Mouse (Mus musculus) liver, embryonic 18 days (tissue): ENCODE results near the gene Ccdc28b. TPM values are rescaled to one million over a fixed set of nuclear protein-coding genes. Genes with fewer than 3 reads are reported as not detected.

Source experiments
- polyA plus RNA-seq: library from polyadenylated mRNA; depleted of rRNA; stranded (reverse); fragments of >200 nt; gene quantifications from 2 replicates; pipeline ENCODE4 v1.2.3, GENCODE M21; 2012; rRNA removed

Ccdc28b gene
- polyA plus RNA-seq = 13.5 and 15.0 TPM in 2 replicates

GRCm38 (mm10) chr4:129623681-129624091 is at the start of gene Ccdc28b:
TSS of gene Ccdc28b (minus strand) at chr4:129623947.

GRCm38 (mm10) chr4:129672083-129672877 is 48.5 kb upstream of the Ccdc28b start, which contains the start of gene Kpna6:
TSS of gene Kpna6 (minus strand) at chr4:129672767.

GRCm38 (mm10) chr4:129640638-129641467 is 17.1 kb upstream of the Ccdc28b start, which contains the start of gene Txlna:
TSS of gene Txlna (minus strand) at chr4:129641065.

GRCm38 (mm10) chr4:129618786-129619691 is 4.7 kb downstream of the Ccdc28b start, which contains the start of gene Iqcc:
TSS of gene Iqcc (minus strand) at chr4:129619099.

GRCm38 (mm10) chr4:129614093-129614492 is 9.7 kb downstream of the Ccdc28b start, which contains the start of gene Dcdc2b:
TSS of gene Dcdc2b (minus strand) at chr4:129614257.

GRCm38 (mm10) chr4:129600233-129601158 is 23.3 kb downstream of the Ccdc28b start, which contains the start of the genes Eif3i and Tmem234:
TSS of gene Eif3i (minus strand) at chr4:129600648.
TSS of gene Tmem234 (plus strand) at chr4:129600668.

GRCm38 (mm10) chr4:129578466-129578865 is 45.3 kb downstream of the Ccdc28b start, which contains the start of gene Fam167b:
TSS of gene Fam167b (minus strand) at chr4:129578549.

GRCm38 (mm10) chr4:129573430-129573829 is 50.3 kb downstream of the Ccdc28b start, which contains the start of gene Lck:
TSS of gene Lck (minus strand) at chr4:129573641.

Other genes with a start within 250 kb of the Ccdc28b start
- 2.6 TPM in 2 replicates for gene Zbtb8a, start 245.8 kb downstream of the Ccdc28b start, polyA plus RNA-seq
- gene Zbtb8b, start 183.1 kb downstream of the Ccdc28b start, polyA plus RNA-seq = 1.6 and 1.8 TPM in 2 replicates
- 28.2 and 28.8 TPM in 2 replicates for gene Bsdc1, start 162.4 kb downstream of the Ccdc28b start, polyA plus RNA-seq
- not detected in 2 replicates for gene Tssk3, start 132.9 kb downstream of the Ccdc28b start, polyA plus RNA-seq
- 0.38 and 0.53 TPM in 2 replicates for gene Fam229a, start 132.8 kb downstream of the Ccdc28b start, polyA plus RNA-seq
- 36.7 and 37.6 TPM in 2 replicates for gene Marcksl1, start 110.4 kb downstream of the Ccdc28b start, polyA plus RNA-seq
- gene Hdac1, start 81.2 kb downstream of the Ccdc28b start, polyA plus RNA-seq = 54.0 and 56.1 TPM in 2 replicates
- gene Lck, start 50.3 kb downstream of the Ccdc28b start, polyA plus RNA-seq = 3.4 and 3.7 TPM in 2 replicates
- 14.7 and 17.7 TPM in 2 replicates for gene Fam167b, start 45.4 kb downstream of the Ccdc28b start, polyA plus RNA-seq
- gene Eif3i, start 23.3 kb downstream of the Ccdc28b start, polyA plus RNA-seq = 168 and 178 TPM in 2 replicates
- gene Tmem234, start 23.3 kb downstream of the Ccdc28b start, polyA plus RNA-seq = 61.2 and 61.3 TPM in 2 replicates
- gene Dcdc2b, start 9.7 kb downstream of the Ccdc28b start, polyA plus RNA-seq = 0.60 and 0.62 TPM in 2 replicates
- 5.4 and 6.6 TPM in 2 replicates for gene Iqcc, start 4.8 kb downstream of the Ccdc28b start, polyA plus RNA-seq
- 12.8 and 13.9 TPM in 2 replicates for gene Txlna, start 17.1 kb upstream of the Ccdc28b start, polyA plus RNA-seq
- gene Kpna6, start 48.8 kb upstream of the Ccdc28b start, polyA plus RNA-seq = 8.6 and 9.1 TPM in 2 replicates
- 7.4 and 7.7 TPM in 2 replicates for gene Tmem39b, start 72.9 kb upstream of the Ccdc28b start, polyA plus RNA-seq
- gene Khdrbs1, start 118.4 kb upstream of the Ccdc28b start, polyA plus RNA-seq = 8.8 and 9.2 TPM in 2 replicates
- 36.1 and 40.3 TPM in 2 replicates for gene Ptp4a2, start 187.3 kb upstream of the Ccdc28b start, polyA plus RNA-seq